In genomic region chr14:76110396-76111221, GRCm38 (mm10) we compare ENCODE assay signal across 8 mouse cellular contexts. TPM values are rescaled to one million over a fixed set of nuclear protein-coding genes. Genes with fewer than 3 reads are reported as not detected.
DNase-seq lines count a peak whose midpoint lies in the region; ATAC-seq and TF ChIP-seq lines count a peak whose summit lies in the region.

Gpalpp1 (minus strand) TSS chr14:76110760.
Nufip1 (plus strand) TSS chr14:76110891.

- no peak for TF ChIP-seq CTCF in MEL (IDR thresholded peaks at IDR 0.05 in 2 of 3, conservative IDR thresholded peaks at IDR 0.05 in 1 of 3; ENCODE audit: control insufficient read depth in 1 of 3, insufficient read depth in 1 of 3, low read depth in 2 of 3, low read length in 3 of 3, poor library complexity in 1 of 3, severe bottlenecking in 1 of 3)
- TF ChIP-seq CTCF in cerebellum, adult 2 months (IDR thresholded peaks at IDR 0.05; ENCODE audit: borderline replicate concordance, insufficient read depth, low read depth, low read length), result no peak
- peak; percentile 47 for TF ChIP-seq CTCF in forebrain, postnatal 0 days (IDR thresholded peaks at IDR 0.05; ENCODE audit: low read depth)

- peaks cover 2 to 6% of the 10 kb centered on the region in 2 experiments for H3K4me1 ChIP-seq in MEL (ENCODE audit: control insufficient read depth in 1 of 2, insufficient read depth in 2 of 2, low read length in 2 of 2)
- H3K4me1 ChIP-seq in cerebellum, adult 2 months (ENCODE audit: control insufficient read depth, insufficient read depth, low read length), result no peaks in the 10 kb centered on the region; the same call in 1 of the 2 replicates
- H3K4me1 ChIP-seq in forebrain, postnatal 0 days (ENCODE audit: insufficient read depth), result peaks cover 13% of the 10 kb centered on the region; the same call in 1 of the 2 replicates
- H3K4me1 ChIP-seq in lung, embryonic 15.5 days, result peaks cover 22% of the 10 kb centered on the region

- peak in 1 of 2 experiments; percentile 3; a peak in 1 of 4 replicates for TF ChIP-seq EP300 in MEL (IDR thresholded peaks at IDR 0.05; ENCODE audit: low read depth in 1 of 2, low read length in 2 of 2)

- H3K9ac ChIP-seq in MEL (ENCODE audit: control insufficient read depth, low read depth, low read length, poor library complexity, severe bottlenecking), result peak within 1 kb of the TSS; percentile 83
- peak within 1 kb of the TSS; percentile 65 for H3K9ac ChIP-seq in forebrain, postnatal 0 days
- H3K9ac ChIP-seq in lung, embryonic 15.5 days, result peak within 1 kb of the TSS; percentile 83

- H3K9me3 ChIP-seq in MEL (replicated peaks; ENCODE audit: insufficient read depth, low read length), result no peaks in the 10 kb centered on the region
- no peaks in the 10 kb centered on the region for H3K9me3 ChIP-seq in forebrain, postnatal 0 days (ENCODE audit: low read length)
- H3K9me3 ChIP-seq in lung, embryonic 15.5 days, result no peaks in the 10 kb centered on the region

- under 1% methylated on average over 69 of the region's 69 CpGs for WGBS in cerebellum, adult 2 months
- WGBS in forebrain, postnatal 0 days, result 1% methylated on average over 68 of the region's 69 CpGs
- WGBS in lung, embryonic 15.5 days, result under 1% methylated on average over 69 of the region's 69 CpGs

- DNase-seq in MEL (ENCODE audit: low read depth, low spot score), result peak; percentile 97
- peak; percentile 92 to 93 for DNase-seq in cerebellum, adult 2 months
- DNase-seq in forebrain, postnatal 0 days, result peak; percentile 97
- DNase-seq in heart, postnatal 4 days, result peak; percentile 89
- DNase-seq in layer of hippocampus, adult 8-10 months (ENCODE audit: low spot score in 2 of 2), result peak; percentile 92 to 93
- peak; percentile 84 for DNase-seq in ovary, adult 18-20 months (ENCODE audit: low spot score)
- peak; percentile 93 for DNase-seq in thymus, postnatal 0 days (ENCODE audit: low spot score)

- TF ChIP-seq RAD21 in MEL (IDR thresholded peaks at IDR 0.05; ENCODE audit: low read depth, low read length), result no peak

- H3K4me2 ChIP-seq in forebrain, postnatal 0 days (ENCODE audit: low read depth), result peak within 1 kb of the TSS; percentile 80
- H3K4me2 ChIP-seq in lung, embryonic 15.5 days, result peak within 1 kb of the TSS; percentile 80

- H3K79me2 ChIP-seq in MEL (ENCODE audit: control insufficient read depth, insufficient read depth, low read length, poor library complexity), result peaks cover 30% of the 10 kb centered on the region

- H3K27ac ChIP-seq in MEL (ENCODE audit: control insufficient read depth, low read depth, low read length), result peak within 1 kb of the TSS; percentile 65
- H3K27ac ChIP-seq in cerebellum, adult 2 months (ENCODE audit: insufficient read depth, low read length), result 0 out of 2 replicates have a peak within 1 kb of the TSS, but pooled peaks have one; percentile 9
- H3K27ac ChIP-seq in forebrain, postnatal 0 days (ENCODE audit: low read depth, low read length), result peak within 1 kb of the TSS; percentile 86
- H3K27ac ChIP-seq in lung, embryonic 15.5 days, result peak within 1 kb of the TSS; percentile 85

- peak; percentile 64 to 88; a peak in 3 of 4 replicates for TF ChIP-seq POLR2A in MEL (IDR thresholded peaks at IDR 0.05; ENCODE audit: control insufficient read depth in 1 of 2, insufficient read depth in 1 of 2, low read depth in 1 of 2, low read length in 2 of 2, poor library complexity in 1 of 2)
- TF ChIP-seq POLR2A in cerebellum, adult 2 months (IDR thresholded peaks at IDR 0.05; ENCODE audit: borderline replicate concordance, insufficient read depth, low read length), result no peak; the same call in 1 of the 2 replicates

- peak within 1 kb of the TSS; percentile 84 to 86 for H3K4me3 ChIP-seq in MEL (ENCODE audit: control insufficient read depth in 1 of 2, insufficient read depth in 1 of 2, low read depth in 2 of 2, low read length in 2 of 2)
- peak within 1 kb of the TSS; percentile 58 for H3K4me3 ChIP-seq in cerebellum, adult 2 months (replicated peaks; ENCODE audit: insufficient read depth, low read depth, low read length)
- H3K4me3 ChIP-seq in forebrain, postnatal 0 days (ENCODE audit: low read depth, low read length), result peak within 1 kb of the TSS; percentile 84
- H3K4me3 ChIP-seq in lung, embryonic 15.5 days, result peak within 1 kb of the TSS; percentile 89

- H3K27me3 ChIP-seq in MEL (ENCODE audit: control insufficient read depth in 1 of 2, insufficient read depth in 2 of 2, low read length in 2 of 2), result no peaks in the 10 kb centered on the region
- no peaks in the 10 kb centered on the region for H3K27me3 ChIP-seq in cerebellum, adult 2 months (ENCODE audit: control insufficient read depth, insufficient read depth, low read length)
- no peaks in the 10 kb centered on the region for H3K27me3 ChIP-seq in forebrain, postnatal 0 days (ENCODE audit: insufficient read depth, low read length)
- H3K27me3 ChIP-seq in lung, embryonic 15.5 days, result no peaks in the 10 kb centered on the region

- ATAC-seq in forebrain, postnatal 0 days, result peak; percentile 99
- peak; percentile 99 for ATAC-seq in lung, embryonic 15.5 days (ENCODE audit: borderline replicate concordance, extremely low read depth, low FRiP score, low TSS enrichment)

- H3K36me3 ChIP-seq in MEL (ENCODE audit: control insufficient read depth in 1 of 2, insufficient read depth in 2 of 2, low read length in 2 of 2), result peaks cover 5 to 18% of the 10 kb centered on the region in 2 experiments
- peaks cover 18% of the 10 kb centered on the region for H3K36me3 ChIP-seq in forebrain, postnatal 0 days (ENCODE audit: insufficient read depth)
- H3K36me3 ChIP-seq in lung, embryonic 15.5 days, result peaks cover 25% of the 10 kb centered on the region

TF ChIP-seq in MEL, 35 proteins besides CTCF, POLR2A, EP300 and RAD21 (continues in another document):
- no peak for TF ChIP-seq SMC3 (IDR thresholded peaks at IDR 0.05; ENCODE audit: low read depth, low read length)
- peak; percentile 94 for TF ChIP-seq HCFC1 (IDR thresholded peaks at IDR 0.05; ENCODE audit: low read depth, low read length)
- peak; percentile 76 for TF ChIP-seq KAT2A (conservative IDR thresholded peaks at IDR 0.05; ENCODE audit: low read depth, low read length)
- TF ChIP-seq MXI1 (IDR thresholded peaks at IDR 0.05; ENCODE audit: low read depth, low read length), result peak; percentile 98
- TF ChIP-seq MYC (IDR thresholded peaks at IDR 0.05; ENCODE audit: low read depth, low read length), result peak; percentile 94
- 0 out of 2 replicates have a peak, but pooled peaks have one; percentile 3 for TF ChIP-seq NRF1 (IDR thresholded peaks at IDR 0.05; ENCODE audit: insufficient read depth, low read depth, low read length, poor library complexity, severe bottlenecking)
- no peak for TF ChIP-seq POLR2AphosphoS5 (IDR thresholded peaks at IDR 0.05; ENCODE audit: borderline replicate concordance, low read depth, low read length)
- TF ChIP-seq POLR2AphosphoS2 (IDR thresholded peaks at IDR 0.05; ENCODE audit: low read length), result peak; percentile 73; the same call in 1 of the 2 replicates
- peak; percentile 84 for TF ChIP-seq NELFE (IDR thresholded peaks at IDR 0.05; ENCODE audit: low read depth, low read length)
- TF ChIP-seq UBTF (IDR thresholded peaks at IDR 0.05; ENCODE audit: borderline replicate concordance, insufficient read depth, low read depth, low read length), result no peak
- 0 out of 2 replicates have a peak, but pooled peaks have one; percentile 64 for TF ChIP-seq JUND (IDR thresholded peaks at IDR 0.05; ENCODE audit: low read depth, low read length)
- no peak for TF ChIP-seq MYB (IDR thresholded peaks at IDR 0.05; ENCODE audit: low read depth, low read length)
- TF ChIP-seq MAX (IDR thresholded peaks at IDR 0.05; ENCODE audit: low read length), result peak; percentile 93
- TF ChIP-seq USF2 (IDR thresholded peaks at IDR 0.05; ENCODE audit: borderline replicate concordance in 1 of 2, insufficient read depth in 1 of 2, low read depth in 1 of 2, low read length in 2 of 2), result no peak
- peak; percentile 86 for TF ChIP-seq BHLHE40 (IDR thresholded peaks at IDR 0.05; ENCODE audit: borderline replicate concordance, low read depth, low read length)
- TF ChIP-seq RCOR1 (IDR thresholded peaks at IDR 0.05; ENCODE audit: low read depth, low read length), result no peak
- no peak; the same call in 1 of the 2 replicates for TF ChIP-seq MAZ (IDR thresholded peaks at IDR 0.05; ENCODE audit: low read depth, low read length)
- no peak for TF ChIP-seq ZKSCAN1 (IDR thresholded peaks at IDR 0.05; ENCODE audit: low read depth, low read length)
- TF ChIP-seq TAL1 (IDR thresholded peaks at IDR 0.05; ENCODE audit: low read length), result no peak
- peak; percentile 82 for TF ChIP-seq USF1 (IDR thresholded peaks at IDR 0.05; ENCODE audit: low read depth, low read length)
- TF ChIP-seq ZMIZ1 (IDR thresholded peaks at IDR 0.05; ENCODE audit: low read depth, low read length), result no peak; the same call in 1 of the 2 replicates
- peak; percentile 99 for TF ChIP-seq ELF1 (IDR thresholded peaks at IDR 0.05; ENCODE audit: low read depth, low read length)

RNA-seq across cellular contexts. Expression of gene Gpalpp1, which starts in this region (rescaled TPM):
- total RNA-seq in MEL (2012; rRNA removed), result 16.3 and 18.9 TPM in 2 replicates
- 10 to 100 TPM in 1 of 2 experiments, not detected in 1; 18.3 TPM for polyA plus RNA-seq in MEL (2012; ENCODE audit: insufficient read depth in 1 of 2, insufficient read length in 2 of 2, low read depth in 1 of 2, low replicate concordance in 2 of 2, missing spikeins in 1 of 2)
- polyA plus RNA-seq in cerebellum, adult 2 months (2012; rRNA removed), result 13.9 and 14.5 TPM in 2 replicates
- 24.6 and 25.0 TPM in 2 replicates for total RNA-seq in forebrain, postnatal 0 days (2014; rRNA removed)
- polyA plus RNA-seq in forebrain, postnatal 0 days (2015; fragmentation: Nextera tagmentation; extraction: Ambion mirVana), result 6.8 and 9.3 TPM in 2 replicates
- 10 to 100 TPM; 14.8 to 15.4 TPM for total RNA-seq in heart, postnatal 4 days (2021)
- total RNA-seq in layer of hippocampus, adult 8-10 months (2022), result 10 to 100 TPM; 23.9 to 26.0 (median 24.8) TPM
- polyA plus RNA-seq in lung, embryonic 15.5 days (2015; fragmentation: Nextera tagmentation; extraction: Ambion mirVana), result 12.1 and 12.5 TPM in 2 replicates
- polyA plus RNA-seq in thymus, postnatal 0 days (2015; fragmentation: Nextera tagmentation; extraction: Ambion mirVana), result 10.8 and 11.6 TPM in 2 replicates

RNA-seq across cellular contexts. Expression of gene Nufip1, which starts in this region (rescaled TPM):
- total RNA-seq in MEL (2012; rRNA removed), result 15.4 and 20.6 TPM in 2 replicates
- polyA plus RNA-seq in MEL (2012; ENCODE audit: insufficient read depth in 1 of 2, insufficient read length in 2 of 2, low read depth in 1 of 2, low replicate concordance in 2 of 2, missing spikeins in 1 of 2), result 10 to 100 TPM; 21.6 to 36.5 TPM
- polyA plus RNA-seq in cerebellum, adult 2 months (2012; rRNA removed), result 6.9 and 7.0 TPM in 2 replicates
- 11.8 and 13.8 TPM in 2 replicates for total RNA-seq in forebrain, postnatal 0 days (2014; rRNA removed)
- 14.4 and 15.2 TPM in 2 replicates for polyA plus RNA-seq in forebrain, postnatal 0 days (2015; fragmentation: Nextera tagmentation; extraction: Ambion mirVana)
- total RNA-seq in heart, postnatal 4 days (2021), result 1 to 10 TPM; 6.0 to 6.4 TPM
- total RNA-seq in layer of hippocampus, adult 8-10 months (2022), result 1 to 10 TPM; 8.3 to 9.4 (median 8.8) TPM
- polyA plus RNA-seq in lung, embryonic 15.5 days (2015; fragmentation: Nextera tagmentation; extraction: Ambion mirVana), result 15.3 and 16.5 TPM in 2 replicates
- polyA plus RNA-seq in thymus, postnatal 0 days (2015; fragmentation: Nextera tagmentation; extraction: Ambion mirVana), result 15.5 and 16.6 TPM in 2 replicates

Comparison
In these comparisons a context has a peak if more than half of its experiments do, and no peak if none do; other contexts are left out.
1. Peak in every context shown above with its lines: DNase-seq, ATAC-seq, H3K4me3 ChIP-seq and H3K27ac ChIP-seq.
2. H3K27ac ChIP-seq: peak in every context shown above with its lines; median percentile 86 in forebrain, postnatal 0 days; 85 in lung, embryonic 15.5 days; 65 in MEL; 9 in cerebellum, adult 2 months.